Mouse (Mus musculus): Measurements from ENCODE around the gene Cpne7.

Gene Cpne7

GRCm38 (mm10) chr8:123181391-123181790 lies 64.2 kb downstream of the Cpne7 start:
- DNase-seq (ENCODE audit: low spot score in 2 of 2), result no peak

Measured in spleen, postnatal 14 days (tissue).